Mouse (Mus musculus): Measurements from ENCODE around the gene Gas7. TPM values are rescaled to one million over a fixed set of nuclear protein-coding genes. Genes with fewer than 3 reads are reported as not detected.

Gas7 gene
- total and polyA plus RNA-seq, 3 experiments, result 0.44 TPM; not detected in 2

- Histone ChIP-seq H3K27me3 (ENCODE audit: insufficient read depth, low read length) (no peaks in the 10 kb centered on the region), H3K4me3 (ENCODE audit: low read depth, low read length) (no peak overlapping the region; the same call in 1 of the 2 replicates), H3K36me3 (replicated peaks) (no peaks in the 10 kb centered on the region), H3K9me3 (replicated peaks) (peaks cover 81% of the 10 kb centered on the region), H3K4me1 (ENCODE audit: insufficient read depth, low read depth, low read length) (no peaks in the 10 kb centered on the region)
- ATAC-seq (ENCODE audit: extremely low read depth, insufficient number of reproducible peaks, low FRiP score, poor library complexity, severe bottlenecking), result no peak
- TF ChIP-seq POLR2AphosphoS5 (IDR thresholded peaks at IDR 0.05; ENCODE audit: insufficient replicate concordance, low read depth, low read length) (no peak), CTCF (IDR thresholded peaks at IDR 0.05; ENCODE audit: low read depth, low read length) (no peak), GATA2 (IDR thresholded peaks at IDR 0.05; ENCODE audit: borderline replicate concordance, low read depth, low read length) (no peak), GATA1 (IDR thresholded peaks at IDR 0.05; ENCODE audit: borderline replicate concordance, low read length) (no peak), TAL1 (conservative IDR thresholded peaks at IDR 0.05; ENCODE audit: low read depth, low read length) (no peak)
- no peak for DNase-seq (ENCODE audit: low spot score)
These were observed 792 bp downstream of the Gas7 start for GRCm38 (mm10) chr11:67456029-67456428.

DNA sequence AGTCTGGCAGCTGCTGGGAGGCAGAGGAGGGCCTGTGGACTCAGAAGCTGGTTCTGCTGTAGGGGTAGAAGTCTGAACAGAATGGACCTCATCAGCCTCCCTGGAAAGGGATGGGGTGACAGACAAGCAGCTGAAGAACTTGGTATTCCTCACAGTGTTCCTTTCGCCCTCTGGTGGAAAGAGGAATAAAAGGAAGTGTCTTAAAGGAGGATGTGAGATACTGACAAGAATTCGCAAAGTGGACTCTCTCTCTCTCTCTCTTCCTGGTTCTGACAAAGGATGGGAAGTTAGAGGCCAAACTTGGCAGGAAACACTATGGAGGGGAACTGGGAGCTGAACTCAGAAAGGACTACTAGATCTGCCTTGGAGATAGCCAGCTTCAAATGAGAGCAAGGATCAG is 2.9 kb downstream of the Gas7 start:
- H3K4me1 ChIP-seq (ENCODE audit: insufficient read depth, low read depth, low read length), result no peaks in the 10 kb centered on the region
- DNase-seq (ENCODE audit: low spot score), result no peak
- no peak for ATAC-seq (ENCODE audit: extremely low read depth, insufficient number of reproducible peaks, low FRiP score, poor library complexity, severe bottlenecking)

DNA sequence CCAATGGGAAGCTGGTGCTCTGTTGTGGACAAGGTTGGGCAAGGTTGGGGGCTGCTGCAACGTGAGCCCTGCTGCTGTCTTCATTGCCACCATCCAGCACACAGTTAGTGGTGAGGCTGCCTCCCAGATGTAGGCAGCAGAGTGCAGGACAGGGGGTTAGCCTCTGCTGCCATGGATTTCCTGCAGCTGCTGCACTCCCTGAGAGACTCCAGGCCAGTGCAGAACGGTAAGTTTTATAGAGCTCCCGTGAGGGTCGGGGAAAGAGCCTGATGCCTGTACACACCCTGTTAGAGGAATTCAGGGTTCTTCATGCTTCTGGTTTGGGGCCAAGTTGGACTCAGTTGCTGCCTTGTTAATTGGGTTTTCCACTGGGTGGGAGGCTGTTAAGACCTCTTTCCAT is 11.9 kb downstream of the Gas7 start:
- TF ChIP-seq TAL1 (conservative IDR thresholded peaks at IDR 0.05; ENCODE audit: low read depth, low read length) (no peak), POLR2AphosphoS5 (IDR thresholded peaks at IDR 0.05; ENCODE audit: insufficient replicate concordance, low read depth, low read length) (no peak), GATA2 (IDR thresholded peaks at IDR 0.05; ENCODE audit: borderline replicate concordance, low read depth, low read length) (no peak), CTCF (IDR thresholded peaks at IDR 0.05; ENCODE audit: low read depth, low read length) (no peak), GATA1 (IDR thresholded peaks at IDR 0.05; ENCODE audit: borderline replicate concordance, low read length) (no peak)
- Histone ChIP-seq H3K36me3 (replicated peaks) (no peaks in the 10 kb centered on the region), H3K4me3 (ENCODE audit: low read depth, low read length) (no peak overlapping the region), H3K9me3 (replicated peaks) (peaks cover 66% of the 10 kb centered on the region), H3K27me3 (ENCODE audit: insufficient read depth, low read length) (no peaks in the 10 kb centered on the region), H3K4me1 (ENCODE audit: insufficient read depth, low read depth, low read length) (no peaks in the 10 kb centered on the region)
- DNase-seq (ENCODE audit: low spot score) (no peak), ATAC-seq (ENCODE audit: extremely low read depth, insufficient number of reproducible peaks, low FRiP score, poor library complexity, severe bottlenecking) (no peak)

More for the DNA sequence above, 2.9 kb downstream of the Gas7 start:
- Histone ChIP-seq H3K36me3 (replicated peaks) (no peaks in the 10 kb centered on the region), H3K4me3 (ENCODE audit: low read depth, low read length) (no peak overlapping the region), H3K9me3 (replicated peaks) (peaks cover 82% of the 10 kb centered on the region), H3K27me3 (ENCODE audit: insufficient read depth, low read length) (no peaks in the 10 kb centered on the region)
- TF ChIP-seq GATA1 (IDR thresholded peaks at IDR 0.05; ENCODE audit: borderline replicate concordance, low read length) (no peak), CTCF (IDR thresholded peaks at IDR 0.05; ENCODE audit: low read depth, low read length) (no peak), POLR2AphosphoS5 (IDR thresholded peaks at IDR 0.05; ENCODE audit: insufficient replicate concordance, low read depth, low read length) (no peak), TAL1 (conservative IDR thresholded peaks at IDR 0.05; ENCODE audit: low read depth, low read length) (no peak), GATA2 (IDR thresholded peaks at IDR 0.05; ENCODE audit: borderline replicate concordance, low read depth, low read length) (no peak)

DNA sequence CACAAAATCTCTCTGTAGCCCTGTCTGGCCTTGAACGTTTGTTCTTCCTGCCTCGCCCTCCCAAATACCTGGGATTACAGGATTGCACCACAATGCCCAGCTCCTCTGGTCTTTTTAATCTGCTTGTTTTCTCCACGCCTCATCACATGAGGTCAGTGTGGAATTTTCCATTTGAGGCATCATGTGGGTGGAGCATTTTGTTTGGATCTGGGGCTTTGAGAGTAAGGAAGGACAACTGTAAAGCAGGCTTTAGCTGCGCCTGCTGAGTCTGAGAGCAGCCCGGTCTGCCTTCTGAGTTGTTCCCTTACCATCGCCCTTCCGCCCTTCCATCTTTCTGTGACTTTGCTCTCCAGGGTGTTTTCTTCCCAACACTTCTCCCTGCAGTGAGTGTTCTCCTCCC is 13.6 kb downstream of the Gas7 start:
- peaks cover 68% of the 10 kb centered on the region for H3K9me3 ChIP-seq (replicated peaks)
- no peaks in the 10 kb centered on the region for H3K36me3 ChIP-seq (replicated peaks)
- no peaks in the 10 kb centered on the region for H3K4me1 ChIP-seq (ENCODE audit: insufficient read depth, low read depth, low read length)
- H3K27me3 ChIP-seq (ENCODE audit: insufficient read depth, low read length), result no peaks in the 10 kb centered on the region
- DNase-seq (ENCODE audit: low spot score), result no peak
- TF ChIP-seq POLR2AphosphoS5 (IDR thresholded peaks at IDR 0.05; ENCODE audit: insufficient replicate concordance, low read depth, low read length), result no peak
- TF ChIP-seq GATA1 (IDR thresholded peaks at IDR 0.05; ENCODE audit: borderline replicate concordance, low read length), result no peak
- no peak for TF ChIP-seq CTCF (IDR thresholded peaks at IDR 0.05; ENCODE audit: low read depth, low read length)
- no peak for TF ChIP-seq TAL1 (conservative IDR thresholded peaks at IDR 0.05; ENCODE audit: low read depth, low read length)
- no peak for TF ChIP-seq GATA2 (IDR thresholded peaks at IDR 0.05; ENCODE audit: borderline replicate concordance, low read depth, low read length)
- ATAC-seq (ENCODE audit: extremely low read depth, insufficient number of reproducible peaks, low FRiP score, poor library complexity, severe bottlenecking), result no peak
- no peak overlapping the region for H3K4me3 ChIP-seq (ENCODE audit: low read depth, low read length)

- Histone ChIP-seq H3K4me3 (ENCODE audit: low read depth, low read length) (no peak overlapping the region), H3K9me3 (replicated peaks) (peaks cover 78% of the 10 kb centered on the region), H3K27me3 (ENCODE audit: insufficient read depth, low read length) (no peaks in the 10 kb centered on the region), H3K36me3 (replicated peaks) (no peaks in the 10 kb centered on the region), H3K4me1 (ENCODE audit: insufficient read depth, low read depth, low read length) (no peaks in the 10 kb centered on the region)
- no peak for ATAC-seq (ENCODE audit: extremely low read depth, insufficient number of reproducible peaks, low FRiP score, poor library complexity, severe bottlenecking)
- no peak for TF ChIP-seq GATA1 (IDR thresholded peaks at IDR 0.05; ENCODE audit: borderline replicate concordance, low read length)
- no peak for TF ChIP-seq POLR2AphosphoS5 (IDR thresholded peaks at IDR 0.05; ENCODE audit: insufficient replicate concordance, low read depth, low read length)
- no peak for TF ChIP-seq TAL1 (conservative IDR thresholded peaks at IDR 0.05; ENCODE audit: low read depth, low read length)
- no peak for TF ChIP-seq CTCF (IDR thresholded peaks at IDR 0.05; ENCODE audit: low read depth, low read length)
- TF ChIP-seq GATA2 (IDR thresholded peaks at IDR 0.05; ENCODE audit: borderline replicate concordance, low read depth, low read length), result no peak
- no peak for DNase-seq (ENCODE audit: low spot score)
These were observed 19.4 kb downstream of the Gas7 start for GRCm38 (mm10) chr11:67474590-67474989.

GRCm38 (mm10) chr11:67479534-67479933 is 24.3 kb downstream of the Gas7 start:
- no peak for ATAC-seq (ENCODE audit: extremely low read depth, insufficient number of reproducible peaks, low FRiP score, poor library complexity, severe bottlenecking)
- TF ChIP-seq CTCF (IDR thresholded peaks at IDR 0.05; ENCODE audit: low read depth, low read length) (no peak), POLR2AphosphoS5 (IDR thresholded peaks at IDR 0.05; ENCODE audit: insufficient replicate concordance, low read depth, low read length) (no peak), TAL1 (conservative IDR thresholded peaks at IDR 0.05; ENCODE audit: low read depth, low read length) (no peak), GATA2 (IDR thresholded peaks at IDR 0.05; ENCODE audit: borderline replicate concordance, low read depth, low read length) (no peak), GATA1 (IDR thresholded peaks at IDR 0.05; ENCODE audit: borderline replicate concordance, low read length) (no peak)

More at GRCm38 (mm10) chr11:67479534-67479933, 24.3 kb downstream of the Gas7 start:
- H3K4me3 ChIP-seq (ENCODE audit: low read depth, low read length), result no peak overlapping the region
- H3K36me3 ChIP-seq (replicated peaks), result no peaks in the 10 kb centered on the region
- no peaks in the 10 kb centered on the region for H3K27me3 ChIP-seq (ENCODE audit: insufficient read depth, low read length)
- H3K4me1 ChIP-seq (ENCODE audit: insufficient read depth, low read depth, low read length), result no peaks in the 10 kb centered on the region
- peaks cover 75% of the 10 kb centered on the region for H3K9me3 ChIP-seq (replicated peaks)
- DNase-seq (ENCODE audit: low spot score), result no peak

Measured in G1E (cell line).